Mouse (Mus musculus) spleen, embryonic (tissue): ENCODE data around the gene Bcas1.

Source experiments
- CTCF ChIA-PET: fragments of 350-600 bp; sonication (Branson Sonifier 250); formaldehyde crosslinking; loops from one replicate; lab custom pipeline; 2022; lab: Charles Lee

Bcas1 gene

GRCm38 (mm10) chr2:170421924-170422323 lies 5.7 kb downstream of the Bcas1 start:
- CTCF ChIA-PET = no interaction called here

- CTCF ChIA-PET = no interaction called here
These were observed 8.9 kb downstream of the Bcas1 start for GRCm38 (mm10) chr2:170418748-170419147.

GRCm38 (mm10) chr2:170411490-170412168 lies 16.0 kb downstream of the Bcas1 start:
- CTCF ChIA-PET = no interaction called here

GRCm38 (mm10) chr2:170410677-170411489 lies 16.8 kb downstream of the Bcas1 start:
- CTCF ChIA-PET = interaction anchor here (0.7 kb wide), 1 partner anchor 1983 kb away, joined by 3 read pairs; no protein-coding TSS in a partner anchor

GRCm38 (mm10) chr2:170406438-170406837 lies 21.2 kb downstream of the Bcas1 start:
- CTCF ChIA-PET = no interaction called here

GRCm38 (mm10) chr2:170404781-170405573 lies 22.7 kb downstream of the Bcas1 start:
- CTCF ChIA-PET = no interaction called here

GRCm38 (mm10) chr2:170403666-170404385 lies 23.8 kb downstream of the Bcas1 start:
- CTCF ChIA-PET = no interaction called here

- CTCF ChIA-PET = no interaction called here
These were observed 26.3 kb downstream of the Bcas1 start for GRCm38 (mm10) chr2:170401211-170401799.

- CTCF ChIA-PET = no interaction called here
These were observed 27.0 kb downstream of the Bcas1 start for GRCm38 (mm10) chr2:170400666-170401065.

- CTCF ChIA-PET = no interaction called here
These were observed 35.7 kb downstream of the Bcas1 start for GRCm38 (mm10) chr2:170391994-170392393.

- CTCF ChIA-PET = no interaction called here
These were observed 39.3 kb downstream of the Bcas1 start for GRCm38 (mm10) chr2:170388320-170388719.

- CTCF ChIA-PET = no interaction called here
These were observed 42.1 kb downstream of the Bcas1 start for GRCm38 (mm10) chr2:170385556-170385955.

GRCm38 (mm10) chr2:170384770-170385169 lies 42.9 kb downstream of the Bcas1 start:
- CTCF ChIA-PET = no interaction called here

GRCm38 (mm10) chr2:170373391-170373790 lies 54.3 kb downstream of the Bcas1 start:
- CTCF ChIA-PET = no interaction called here

GRCm38 (mm10) chr2:170365676-170366075 lies 62.0 kb downstream of the Bcas1 start:
- CTCF ChIA-PET = no interaction called here

- CTCF ChIA-PET = no interaction called here
These were observed 62.4 kb downstream of the Bcas1 start for GRCm38 (mm10) chr2:170365271-170365670.

GRCm38 (mm10) chr2:170356667-170357374 lies 70.8 kb downstream of the Bcas1 start:
- CTCF ChIA-PET = interaction anchor here (0.7 kb wide), 1 partner anchor 151 kb away, joined by 8 read pairs; no protein-coding TSS in a partner anchor

GRCm38 (mm10) chr2:170354963-170355367 lies 72.7 kb downstream of the Bcas1 start:
- CTCF ChIA-PET = interaction anchor here (0.6 kb wide), 1 partner anchor 12 kb away, joined by 3 read pairs; no protein-coding TSS in a partner anchor

GRCm38 (mm10) chr2:170352273-170352672 lies 75.4 kb downstream of the Bcas1 start:
- CTCF ChIA-PET = no interaction called here

GRCm38 (mm10) chr2:170351847-170352246 lies 75.8 kb downstream of the Bcas1 start:
- CTCF ChIA-PET = interaction anchor here (0.5 kb wide), 1 partner anchor 1564 kb away, joined by 5 read pairs; no protein-coding TSS in a partner anchor
